Mouse (Mus musculus) embryonic facial prominence, embryonic 11.5 days (tissue): ENCODE data around the gene Vmn2r32. TPM values are rescaled to one million over a fixed set of nuclear protein-coding genes. Genes with fewer than 3 reads are reported as not detected.
"Not testable (repeated sequence)": the region's sequence is repeated elsewhere in the genome, so short reads cannot be mapped to it uniquely, and the experiment has no call there.

Source experiments
- ATAC-seq: fragments of 200-750 bp; cut with Nextera tagmentation; replicated peaks from 2 replicates; pipeline ENCODE4 v1.8.0; 2017; ENCODE audit warnings: low read depth; ENCODE audit not compliant: insufficient number of reproducible peaks, low FRiP score, low TSS enrichment
- DNase-seq: peaks from one replicate; pipeline ENCODE4 v3.0.0-alpha.2; 2015; ENCODE audit warnings: low spot score
- H3K27ac ChIP-seq: fragments of 300-500 bp; sonication (generic); replicated peaks from 2 replicates; pipeline ENCODE4 v1.5.1; 2014; ENCODE audit warnings: mild to moderate bottlenecking, low read depth, low read length, control low read depth
- H3K27me3 ChIP-seq: fragments of 300-500 bp; sonication (generic); 2 replicates; pipeline ENCODE4 v1.6.1; 2014; ENCODE audit warnings: mild to moderate bottlenecking, low read length, moderate library complexity, mixed read lengths; ENCODE audit not compliant: control insufficient read depth, insufficient read depth
- H3K36me3 ChIP-seq: fragments of 300-500 bp; sonication (generic); replicated peaks from 2 replicates; pipeline ENCODE4 v1.6.1; 2014; ENCODE audit warnings: low read depth, mild to moderate bottlenecking, low read length, moderate library complexity, mixed read lengths; ENCODE audit not compliant: control insufficient read depth, insufficient read depth
- H3K4me1 ChIP-seq: fragments of 300-500 bp; sonication (generic); 2 replicates; pipeline ENCODE4 v1.6.1; 2014; ENCODE audit warnings: low read length, mixed read lengths; ENCODE audit not compliant: control insufficient read depth, insufficient read depth
- H3K4me2 ChIP-seq: fragments of 300-500 bp; sonication (generic); 2 replicates; pipeline ENCODE4 v1.6.1; 2014; ENCODE audit warnings: low read depth, mild to moderate bottlenecking, control low read depth, low read length, moderate library complexity
- H3K4me3 ChIP-seq: fragments of 300-500 bp; sonication (generic); 2 replicates; pipeline ENCODE4 v1.5.1; 2014; ENCODE audit warnings: low read depth, low read length, control low read depth
- H3K9ac ChIP-seq: fragments of 300-500 bp; sonication (generic); replicated peaks from 2 replicates; pipeline ENCODE4 v1.6.1; 2014; ENCODE audit warnings: mild to moderate bottlenecking, control low read depth, low read length
- H3K9me3 ChIP-seq: fragments of 300-500 bp; sonication (generic); replicated peaks from 2 replicates; pipeline ENCODE4 v1.6.1; 2016; ENCODE audit warnings: mild to moderate bottlenecking, low read length, inconsistent platforms, mixed read lengths; ENCODE audit not compliant: control insufficient read depth
- WGBS: fragments of 180-500 bp; shearing (Covaris S2); extraction: QIAGEN DNeasy Blood & Tissue Kit; methylation state at CpG from one replicate; pipeline ENCODE4 v1.1.7; 2014; 5-methylcytosine and 5-hydroxymethylcytosine counted together
- polyA plus RNA-seq: library from polyadenylated mRNA; unstranded; fragments of >200 nt; fragmentation: Nextera tagmentation; extraction: Ambion mirVana; gene quantifications from 2 replicates; pipeline ENCODE4 v1.2.1, GENCODE M21; 2014

The Vmn2r32 gene
- polyA plus RNA-seq, result not detected in 2 replicates

DNA sequence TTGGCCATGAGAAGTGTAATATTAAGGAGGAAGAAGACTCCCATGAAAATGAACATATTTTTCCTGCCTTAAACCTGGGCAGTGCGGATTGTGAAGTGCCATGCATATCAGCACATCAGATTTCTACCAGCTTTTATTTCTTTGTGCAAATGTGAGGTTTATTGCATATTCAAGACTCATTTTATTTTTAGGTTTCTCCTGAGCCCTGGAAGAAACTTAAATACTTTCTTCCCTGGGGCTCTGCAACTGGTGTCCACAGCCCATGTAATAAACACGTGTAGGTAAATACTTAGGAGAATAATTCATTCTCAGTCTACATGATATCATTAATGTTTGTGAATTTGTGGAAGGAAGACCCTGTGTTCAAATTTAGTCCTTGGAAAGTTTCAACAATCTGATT lies at the start of gene Vmn2r32:
Gene Vmn2r32 (minus strand): TSS at position 101 of the 400 bp plus-strand sequence.
- ATAC-seq, H3K27ac ChIP-seq, H3K36me3 ChIP-seq, H3K4me1 ChIP-seq, H3K27me3 ChIP-seq, DNase-seq, H3K4me3 ChIP-seq, H3K9ac ChIP-seq, H3K4me2 ChIP-seq, H3K9me3 ChIP-seq: not testable (repeated sequence)
- WGBS, result 63% methylated on average over 1 of the region's 2 CpGs

Other genes with a start within 250 kb of the Vmn2r32 start
- gene Vmn2r29, start 232.7 kb downstream of the Vmn2r32 start, polyA plus RNA-seq, result 0.27 and 0.45 TPM in 2 replicates
- gene Gm45844, start 201.7 kb downstream of the Vmn2r32 start, polyA plus RNA-seq, result 2.5 and 3.0 TPM in 2 replicates
- 36.5 and 41.4 TPM in 2 replicates for gene Clcn4, start 179.2 kb downstream of the Vmn2r32 start, polyA plus RNA-seq
- not detected in 2 replicates for gene Vmn2r30, start 142.4 kb downstream of the Vmn2r32 start, polyA plus RNA-seq
- not detected in 2 replicates for gene Gm45783, start 105.4 kb downstream of the Vmn2r32 start, polyA plus RNA-seq
- gene Vmn2r31, start 80.3 kb downstream of the Vmn2r32 start, polyA plus RNA-seq, result not detected in 2 replicates
- not detected in 2 replicates for gene Vmn2r33, start 86.8 kb upstream of the Vmn2r32 start, polyA plus RNA-seq
- not detected in 2 replicates for gene Vmn2r34, start 209.5 kb upstream of the Vmn2r32 start, polyA plus RNA-seq